19 mouse cellular contexts compared by ENCODE assay signal in the genomic region with DNA sequence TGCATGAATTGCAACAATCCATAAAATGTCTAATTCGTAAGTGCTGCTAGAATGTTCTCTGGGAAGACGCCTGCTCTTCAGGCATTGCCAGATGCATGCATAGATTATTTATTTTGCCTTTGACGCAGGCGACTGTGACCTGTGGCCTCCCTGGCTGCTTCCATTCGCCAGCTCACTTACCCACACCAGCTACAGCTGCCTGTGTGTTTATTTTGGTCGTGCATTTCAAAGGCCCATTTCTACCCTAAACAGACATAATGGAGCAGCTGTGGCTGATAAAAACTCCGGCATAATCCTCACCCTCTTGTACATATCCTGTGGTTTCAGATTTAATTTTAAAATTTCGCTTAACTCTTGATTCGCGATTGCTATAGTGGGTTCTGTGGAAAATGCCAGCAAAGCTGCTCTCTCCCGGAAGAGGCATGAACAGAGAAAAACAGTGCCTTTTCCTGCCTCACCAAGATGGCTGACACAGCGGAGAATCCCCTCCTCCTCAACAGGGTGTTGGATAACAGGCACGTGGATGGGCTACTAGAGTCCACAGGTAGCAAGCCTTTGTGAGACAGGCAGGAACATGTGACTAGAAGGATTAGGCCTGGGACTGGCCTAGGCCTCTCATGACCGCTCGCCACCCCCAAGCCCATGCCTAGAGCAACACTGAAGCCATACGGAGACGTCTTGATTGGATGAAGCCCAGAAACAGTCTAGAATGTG. TPM values are rescaled to one million over a fixed set of nuclear protein-coding genes. Genes with fewer than 3 reads are reported as not detected.
DNase-seq lines count a peak whose midpoint lies in the region; ATAC-seq and TF ChIP-seq lines count a peak whose summit lies in the region.
"Had no signal": no experiment of that assay in that cellular context is flagged by ENCODE, and none has a peak within 500 bp of the region (broad histone marks: within the 10 kb centered on the region; RNA-seq: fewer than 3 reads in every experiment).

No protein-coding gene starts in this region.

- H3K9ac ChIP-seq in embryonic facial prominence, embryonic 13.5 days = no peak overlapping the region
- H3K9ac ChIP-seq: heart, embryonic 15.5 days; hindbrain, embryonic 14.5 days; liver, embryonic 13.5 days; neural tube, embryonic 12.5 days had no signal

- 65% methylated on average over 17 of the region's 17 CpGs for WGBS in lung, adult 2 months
- WGBS in embryonic facial prominence, embryonic 13.5 days = 60% methylated on average over 17 of the region's 17 CpGs

- no peak overlapping the region for H3K4me2 ChIP-seq in embryonic facial prominence, embryonic 13.5 days
- peak overlapping the region; percentile 50 for H3K4me2 ChIP-seq in myocyte (ENCODE audit: low read depth)
- H3K4me2 ChIP-seq: heart, embryonic 15.5 days; hindbrain, embryonic 14.5 days; liver, embryonic 13.5 days; neural tube, embryonic 12.5 days had no signal

- no peaks in the 10 kb centered on the region for H3K36me3 ChIP-seq in embryonic facial prominence, embryonic 13.5 days
- H3K36me3 ChIP-seq in myocyte (ENCODE audit: control insufficient read depth, insufficient read depth) = no peaks in the 10 kb centered on the region
- H3K36me3 ChIP-seq: G1E; heart, embryonic 15.5 days; liver, embryonic 13.5 days; neural tube, embryonic 12.5 days had no signal

- TF ChIP-seq CTCF in gastrocnemius, adult 2 months (IDR thresholded peaks at IDR 0.05) = no peak
- TF ChIP-seq CTCF in lung, adult 2 months (IDR thresholded peaks at IDR 0.05; ENCODE audit: insufficient read depth, low read length) = no peak

- intact Hi-C loops in gastrocnemius, adult 2 months (cut with DNase I) = no loop called here

- H3K27me3 ChIP-seq in embryonic facial prominence, embryonic 13.5 days = no peaks in the 10 kb centered on the region
- H3K27me3 ChIP-seq in myocyte (ENCODE audit: control insufficient read depth, insufficient read depth, insufficient read length) = no peaks in the 10 kb centered on the region
- H3K27me3 ChIP-seq: heart, embryonic 15.5 days; liver, embryonic 13.5 days had no signal

- no peaks in the 10 kb centered on the region for H3K9me3 ChIP-seq in embryonic facial prominence, embryonic 13.5 days
- H3K9me3 ChIP-seq: G1E; heart, embryonic 15.5 days; liver, embryonic 13.5 days had no signal

- ATAC-seq in embryonic facial prominence, embryonic 13.5 days (ENCODE audit: insufficient number of reproducible peaks, insufficient read depth, low FRiP score, low TSS enrichment, low read depth) = no peak
- ATAC-seq: intestine, postnatal 0 days; midbrain, embryonic 16.5 days had no signal

- no peaks in the 10 kb centered on the region for H3K4me1 ChIP-seq in lung, adult 2 months (ENCODE audit: control insufficient read depth, insufficient read depth, low read length)
- peaks cover 8% of the 10 kb centered on the region; the same call in 1 of the 2 replicates for H3K4me1 ChIP-seq in embryonic facial prominence, embryonic 13.5 days
- H3K4me1 ChIP-seq: heart, embryonic 15.5 days; liver, embryonic 13.5 days; neural tube, embryonic 12.5 days had no signal

- DNase-seq in gastrocnemius, adult 2 months = no peak
- no peak for DNase-seq in gastrocnemius, postnatal 25 days
- DNase-seq in lung, postnatal 4 days = peak; percentile 37 to 61
- DNase-seq in lung, adult 2 months = no peak
- DNase-seq in cerebellum, adult 11 months = no peak
- DNase-seq in urinary bladder, postnatal 14 days (ENCODE audit: low spot score) = no peak
- DNase-seq: adrenal gland, adult 8-10 months; cerebellum, adult 9-11 months; heart, adult 18-20 months; layer of hippocampus, adult 9-11 months; liver, embryonic 13.5 days had no signal

- no peak overlapping the region for H3K4me3 ChIP-seq in gastrocnemius, adult 2 months
- H3K4me3 ChIP-seq in lung, adult 2 months (replicated peaks; ENCODE audit: extremely low read depth, low read depth, low read length) = no peak overlapping the region
- no peak overlapping the region for H3K4me3 ChIP-seq in embryonic facial prominence, embryonic 13.5 days
- no peak overlapping the region for H3K4me3 ChIP-seq in myocyte
- H3K4me3 ChIP-seq: heart, embryonic 15.5 days; liver, embryonic 13.5 days; neural tube, embryonic 12.5 days had no signal

- H3K79me2 ChIP-seq in myocyte (ENCODE audit: control insufficient read depth, insufficient read depth) = no peaks in the 10 kb centered on the region

- H3K27ac ChIP-seq in gastrocnemius, adult 2 months = peak overlapping the region; percentile 32
- peak overlapping the region; percentile 79 for H3K27ac ChIP-seq in embryonic facial prominence, embryonic 13.5 days
- H3K27ac ChIP-seq: heart, embryonic 15.5 days; hindbrain, embryonic 14.5 days; liver, embryonic 13.5 days; neural tube, embryonic 12.5 days had no signal

- H3ac ChIP-seq in myocyte (ENCODE audit: control insufficient read depth, insufficient read length) = no peak overlapping the region

- TF ChIP-seq POLR2A in lung, adult 2 months (IDR thresholded peaks at IDR 0.05; ENCODE audit: borderline replicate concordance, extremely low read depth, low read depth, low read length) = no peak
- no peak for TF ChIP-seq POLR2A in myocyte (IDR thresholded peaks at IDR 0.05; ENCODE audit: insufficient read length, low read depth)

TF ChIP-seq in myocyte, 11 proteins besides CTCF, POLR2A, EP300 and RAD21:
- TF ChIP-seq MYOD1 (IDR thresholded peaks at IDR 0.05; ENCODE audit: control insufficient read depth in 1 of 3, insufficient read length in 2 of 3, low read depth in 2 of 3) (peak; percentile 81 to 97 (median 88)), CEBPB (IDR thresholded peaks at IDR 0.05; ENCODE audit: insufficient read depth, poor library complexity, severe bottlenecking) (0 out of 2 replicates have a peak, but pooled peaks have one; percentile 8), E2F4 (IDR thresholded peaks at IDR 0.05; ENCODE audit: insufficient read depth) (no peak), USF1 (IDR thresholded peaks at IDR 0.05; ENCODE audit: low read depth) (no peak), TCF12 (IDR thresholded peaks at IDR 0.05; ENCODE audit: insufficient read depth, poor library complexity, severe bottlenecking) (peak; percentile 94), REST (IDR thresholded peaks at IDR 0.05; ENCODE audit: insufficient read depth, insufficient read length) (no peak), MYOG (IDR thresholded peaks at IDR 0.05; ENCODE audit: control insufficient read depth in 1 of 3, insufficient read depth in 1 of 3, insufficient read length in 2 of 3, low read depth in 2 of 3) (peak; percentile 66 to 87 (median 80)), MAX (IDR thresholded peaks at IDR 0.05; ENCODE audit: low read depth) (no peak), TCF3 (IDR thresholded peaks at IDR 0.05; ENCODE audit: insufficient read length, low read depth) (peak; percentile 71)

RNA-seq across cellular contexts. Expression of a gene that starts 7.3 kb away (rescaled TPM):
- total RNA-seq in gastrocnemius, adult 2 months (2021) = 10 to 100 TPM; 41.8 to 66.3 TPM
- 10 to 100 TPM; 48.2 to 56.6 TPM for total RNA-seq in gastrocnemius, postnatal 25 days (2021)
- 22.6 and 26.2 TPM in 2 replicates for polyA plus RNA-seq in lung, adult 2 months (2012; rRNA removed)
- 34.6 and 34.7 TPM in 2 replicates for polyA plus RNA-seq in embryonic facial prominence, embryonic 13.5 days (2015; fragmentation: Nextera tagmentation; extraction: Ambion mirVana)
- polyA plus RNA-seq in myocyte (2012; fragmentation: generic; extraction: Trizol) = 21.2 TPM

Comparison
In these comparisons a context has a peak if more than half of its experiments do, and no peak if none do; other contexts are left out.
1. DNase-seq: peak in lung, postnatal 4 days (2 of 2); none in gastrocnemius, adult 2 months (single experiment), gastrocnemius, postnatal 25 days (single experiment), lung, adult 2 months (single experiment), cerebellum, adult 11 months (single experiment) and urinary bladder, postnatal 14 days (single experiment).